Mouse (Mus musculus) right cerebral cortex, postnatal 25 days (tissue): ENCODE measurements around the gene Cnpy2.

Source experiments
- DNase-seq: peaks from one replicate; pipeline ENCODE4 v3.0.0; 2022

Cnpy2 gene

DNA sequence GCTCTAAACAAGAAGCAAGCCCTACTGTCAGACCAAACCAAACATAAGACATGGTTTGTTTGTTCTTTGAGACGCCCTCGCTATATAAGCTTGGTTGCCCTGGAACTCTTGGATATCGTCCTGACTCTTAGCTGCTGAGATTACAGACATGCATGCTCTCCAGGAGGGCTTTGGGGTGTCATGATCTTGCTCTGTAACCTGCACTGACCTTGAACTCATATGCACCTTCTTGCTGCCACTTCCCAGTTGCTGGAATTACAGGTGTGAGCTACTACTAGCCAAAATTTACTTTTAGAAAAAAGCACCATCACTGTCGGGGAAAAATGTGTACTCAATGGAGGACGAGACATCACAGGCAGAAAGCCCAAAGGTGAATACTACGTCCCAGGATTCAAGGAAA lies 47.3 kb downstream of the Cnpy2 start:
- DNase-seq: no peak

DNA sequence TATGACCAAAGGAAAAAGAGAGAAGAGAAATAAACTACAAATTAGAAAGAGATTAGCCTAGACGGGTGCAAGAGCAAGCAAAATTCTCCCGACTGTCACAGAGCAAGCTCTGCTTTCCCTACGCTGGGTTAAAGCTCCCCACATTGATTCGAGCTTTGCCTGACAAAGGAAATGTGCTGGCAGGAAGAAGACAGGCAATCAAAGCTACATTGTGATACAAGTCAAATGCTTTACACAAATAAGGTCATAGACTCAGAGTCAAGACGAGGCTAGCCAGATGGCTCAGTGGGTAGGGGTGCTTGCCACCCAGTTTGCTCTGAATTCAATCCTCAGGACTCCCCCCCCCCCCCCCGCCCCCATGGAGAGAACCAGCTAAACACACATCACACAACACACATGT lies 47.8 kb downstream of the Cnpy2 start:
- no peak for DNase-seq

DNA sequence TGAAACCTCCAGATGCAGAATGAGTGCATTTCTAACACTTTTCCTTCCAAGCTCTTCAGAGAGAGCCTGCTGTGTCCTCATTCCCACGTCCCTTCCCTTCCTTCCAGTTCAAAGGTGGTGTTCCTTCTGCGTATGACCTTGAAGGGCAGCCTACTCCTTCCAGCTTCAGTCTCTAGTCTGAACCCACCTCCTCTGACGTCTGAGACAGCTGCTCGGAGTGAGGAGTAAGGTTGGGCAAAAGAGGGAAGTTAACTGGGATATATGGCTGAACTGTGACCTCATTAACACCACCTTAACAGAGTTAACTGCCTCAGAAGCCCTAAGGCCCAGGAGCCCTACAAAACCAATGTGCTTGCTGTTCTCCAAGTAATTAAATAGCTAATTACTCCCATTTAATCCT lies 48.3 kb downstream of the Cnpy2 start:
- DNase-seq: no peak

DNA sequence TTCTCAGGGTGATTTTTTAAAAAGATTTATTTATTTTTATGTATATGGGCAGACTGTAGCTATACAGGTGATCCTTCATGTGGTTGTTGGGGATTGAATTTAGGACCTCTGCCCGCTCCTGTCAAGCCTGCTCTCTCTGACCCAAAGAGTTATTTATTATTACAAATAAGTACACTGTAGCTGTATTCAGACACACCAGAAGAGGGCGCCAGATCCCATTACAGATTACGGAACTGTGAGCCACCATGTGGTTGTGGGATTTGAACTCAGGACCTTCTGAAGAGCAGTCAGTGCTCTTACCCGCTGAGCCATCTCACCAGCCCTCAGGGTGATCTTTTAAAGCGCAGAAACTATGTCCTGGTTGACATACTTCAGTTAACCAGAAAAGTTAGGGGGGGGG lies 49.9 kb downstream of the Cnpy2 start:
- DNase-seq: no peak

DNA sequence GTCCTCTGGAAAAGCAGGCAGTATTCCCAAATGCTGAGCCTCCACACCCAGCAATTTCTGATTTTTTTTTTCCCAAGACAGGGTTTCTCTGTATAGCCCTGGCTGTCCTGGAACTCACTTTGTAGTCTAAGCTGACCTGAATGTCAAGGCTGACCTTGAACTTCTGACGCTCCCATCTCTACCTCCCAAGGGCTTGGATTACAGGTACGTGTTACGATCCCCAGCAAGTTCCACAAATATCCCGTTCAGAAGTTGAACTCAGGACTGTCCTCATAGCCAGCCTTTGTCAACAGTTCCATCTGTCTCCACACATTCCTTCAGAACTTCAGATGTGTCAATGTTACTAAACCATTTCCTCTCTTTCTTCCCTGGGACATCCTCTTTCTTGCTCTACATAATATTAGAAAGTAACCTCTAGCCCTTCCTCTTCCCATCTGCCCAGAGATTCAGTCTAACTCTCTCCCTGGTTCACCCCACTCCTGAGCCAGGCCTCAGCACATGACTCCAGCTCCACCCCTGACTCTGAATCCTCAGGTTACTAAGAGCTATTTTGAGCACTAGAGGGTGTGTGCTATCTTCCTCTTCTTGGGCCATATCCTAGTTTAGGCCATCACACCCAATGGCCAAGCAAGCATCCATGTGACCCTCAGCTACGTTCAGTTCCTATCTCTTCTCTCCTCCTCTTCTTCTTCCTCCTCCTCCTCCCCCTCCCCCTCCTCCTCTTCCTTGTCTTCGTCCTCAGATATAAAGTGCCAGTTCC lies 50.9 kb downstream of the Cnpy2 start:
- DNase-seq: no peak

DNA sequence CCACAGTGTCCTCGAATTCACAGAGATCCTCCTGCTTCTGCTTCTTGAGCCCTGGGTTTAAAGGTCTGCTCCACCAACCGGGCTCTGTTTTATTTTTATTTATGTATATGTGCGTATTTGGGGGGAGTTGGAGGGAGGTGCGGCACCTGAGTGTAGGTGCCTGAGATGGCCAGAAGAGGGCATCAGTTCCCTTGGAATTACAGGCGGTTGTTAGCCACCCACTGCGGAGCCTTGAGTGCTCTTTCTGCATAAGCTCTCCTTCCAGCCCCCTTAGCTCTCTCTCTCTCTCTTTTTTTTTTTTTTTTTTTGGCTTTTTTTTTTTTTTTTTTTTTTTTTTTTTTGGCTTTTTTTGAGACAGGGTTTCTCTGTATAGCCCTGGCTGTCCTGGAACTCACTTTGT lies 52.1 kb downstream of the Cnpy2 start:
- DNase-seq: no peak

DNA sequence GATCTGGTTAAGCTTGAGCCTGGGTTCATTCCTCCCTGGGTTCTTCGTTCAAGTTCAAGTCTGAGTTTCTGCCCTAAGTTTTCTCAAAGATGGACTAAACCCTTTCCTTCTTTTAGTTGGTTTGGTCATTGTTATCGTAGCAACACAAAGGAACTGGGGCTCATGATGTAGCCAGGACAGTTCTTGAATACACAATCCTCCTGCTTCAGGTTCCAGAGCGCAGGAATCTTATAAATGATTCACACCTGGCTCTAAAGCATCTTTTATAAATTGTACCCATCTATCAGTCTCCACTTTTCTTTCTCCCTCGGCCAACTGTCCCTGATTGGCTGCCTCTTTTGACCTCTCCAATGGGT lies 53.8 kb downstream of the Cnpy2 start:
- no peak for DNase-seq

DNA sequence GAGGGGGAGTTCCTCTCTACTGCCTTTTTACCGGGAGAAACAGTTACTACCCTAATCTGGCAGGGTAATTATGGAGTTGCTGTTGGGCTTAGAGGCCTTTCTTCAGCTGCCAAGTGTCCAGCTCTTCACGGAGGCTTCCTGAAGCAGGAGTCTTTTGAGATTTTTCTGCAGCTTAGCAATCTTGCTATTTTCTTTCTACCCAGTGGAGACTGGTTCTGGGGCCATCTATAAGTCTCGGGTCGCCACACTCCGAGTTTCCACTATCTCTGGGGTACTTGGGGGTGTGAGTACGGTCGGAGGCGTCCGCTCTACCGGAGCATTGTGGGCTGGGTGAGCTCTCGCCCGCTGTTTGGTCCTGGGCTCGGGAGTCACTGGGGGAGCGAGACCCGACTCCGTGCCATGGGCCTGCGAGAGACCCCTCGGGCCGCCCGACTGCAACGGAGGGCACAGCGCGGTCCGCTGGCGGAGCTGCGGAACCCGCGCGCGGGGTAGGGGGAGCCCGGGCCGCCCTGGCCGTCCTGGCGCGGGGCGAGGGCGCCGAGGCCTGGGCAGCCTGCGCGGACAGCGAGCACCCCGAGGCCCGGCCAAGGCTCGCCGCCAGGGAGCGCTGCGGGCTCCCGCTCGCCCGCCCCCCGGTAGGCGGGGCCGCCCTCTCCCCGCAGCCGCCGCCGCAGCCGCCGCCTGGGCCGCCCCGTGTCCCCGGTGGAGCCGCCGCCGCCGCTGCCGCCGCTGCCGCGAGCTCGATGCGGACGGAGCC lies 54.4 kb downstream of the Cnpy2 start, which contains the start of gene Ankrd52:
Ankrd52 (plus strand) TSS at position 661 of the 757 bp plus-strand sequence.
- DNase-seq: peak; percentile 92
